In the genomic region with DNA sequence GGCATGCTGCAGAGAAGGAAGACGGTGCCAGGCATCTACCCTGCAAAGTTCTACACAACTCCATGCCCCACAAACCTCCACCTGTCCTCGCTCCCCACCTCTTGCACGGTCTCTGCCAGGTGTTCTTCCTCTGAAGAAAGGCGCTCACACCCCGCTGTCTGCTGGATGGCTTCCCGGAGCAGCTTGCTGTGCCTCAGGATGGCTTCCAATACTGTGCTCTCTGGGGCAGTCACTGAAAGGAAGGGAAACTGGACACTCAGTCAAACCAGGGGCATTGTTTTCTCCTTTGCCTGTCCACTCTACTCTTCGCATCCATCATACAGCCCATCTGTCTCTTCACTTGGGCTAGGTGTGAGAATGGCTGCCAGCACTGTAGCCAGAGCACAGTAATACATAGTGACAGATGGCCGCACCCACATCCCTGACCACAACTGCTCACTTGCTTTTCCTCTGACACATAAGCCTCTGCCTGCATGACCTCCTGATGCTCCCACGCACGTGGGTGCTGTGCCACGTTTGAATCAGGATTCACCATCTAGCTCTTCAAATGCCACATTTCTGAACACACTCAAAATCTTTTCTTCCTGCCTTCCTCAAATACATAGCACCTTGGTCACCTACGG, we compare ENCODE assay signal across 20 mouse cellular contexts. TPM values are rescaled to one million over a fixed set of nuclear protein-coding genes. Genes with fewer than 3 reads are reported as not detected.
DNase-seq lines count a peak whose midpoint lies in the region; ATAC-seq and TF ChIP-seq lines count a peak whose summit lies in the region.
"Had no signal": no experiment of that assay in that cellular context is flagged by ENCODE, and none has a peak within 500 bp of the region (broad histone marks: within the 10 kb centered on the region; RNA-seq: fewer than 3 reads in every experiment).

No protein-coding gene starts in this region.

- DNase-seq in midbrain, embryonic 11.5 days (ENCODE audit: low spot score, missing footprints): peak; percentile 62
- no peak for DNase-seq in midbrain, postnatal 0 days (ENCODE audit: low spot score)
- DNase-seq in Muller cell, postnatal 12 days (ENCODE audit: inconsistent ontology term): peak; percentile 33
- peak; percentile 84 for DNase-seq in cerebellum, adult 18-20 months
- DNase-seq in cerebellum, postnatal 25 days: peak; percentile 90
- DNase-seq in heart, adult 8-10 months (ENCODE audit: low spot score): no peak
- DNase-seq: adrenal gland, postnatal 10 days; forebrain, postnatal 0 days; heart, postnatal 4 days; kidney, adult 2 months; kidney, postnatal 14 days; lung, adult 2 months had no signal

- no peak for ATAC-seq in midbrain, embryonic 11.5 days (ENCODE audit: low FRiP score)
- no peak for ATAC-seq in midbrain, postnatal 0 days (ENCODE audit: low FRiP score)
- no peak for ATAC-seq in megakaryocyte, adult 5-6 weeks (ENCODE audit: poor library complexity, severe bottlenecking)
- ATAC-seq: forebrain, postnatal 0 days; liver, embryonic 12.5 days; Patski had no signal

- H3K9ac ChIP-seq in midbrain, embryonic 11.5 days (ENCODE audit: low read length): no peak overlapping the region
- H3K9ac ChIP-seq in midbrain, postnatal 0 days (replicated peaks; ENCODE audit: low read length, poor library complexity, severe bottlenecking): no peak overlapping the region
- H3K9ac ChIP-seq: forebrain, postnatal 0 days; heart, embryonic 13.5 days; limb, embryonic 12.5 days; liver, embryonic 12.5 days had no signal

- H3K4me1 ChIP-seq in midbrain, embryonic 11.5 days (ENCODE audit: control insufficient read depth, insufficient read depth, low read length): no peaks in the 10 kb centered on the region
- no peaks in the 10 kb centered on the region for H3K4me1 ChIP-seq in midbrain, postnatal 0 days (ENCODE audit: insufficient read depth, low read length)
- H3K4me1 ChIP-seq: limb, embryonic 12.5 days; liver, embryonic 12.5 days had no signal

- H3K27ac ChIP-seq in midbrain, embryonic 11.5 days (ENCODE audit: low read depth, low read length): no peak overlapping the region
- no peak overlapping the region for H3K27ac ChIP-seq in midbrain, postnatal 0 days (ENCODE audit: low read depth, low read length)
- H3K27ac ChIP-seq: forebrain, embryonic 10.5 days; heart, embryonic 13.5 days; limb, embryonic 12.5 days; liver, embryonic 12.5 days; stomach, postnatal 0 days had no signal

- H3K27me3 ChIP-seq in midbrain, embryonic 11.5 days (ENCODE audit: control insufficient read depth, insufficient read depth, low read length): no peaks in the 10 kb centered on the region
- no peaks in the 10 kb centered on the region for H3K27me3 ChIP-seq in midbrain, postnatal 0 days (ENCODE audit: insufficient read depth, low read length)
- H3K27me3 ChIP-seq: heart, embryonic 13.5 days; limb, embryonic 12.5 days; liver, embryonic 12.5 days; Patski had no signal

- no peak overlapping the region for H3K4me2 ChIP-seq in midbrain, embryonic 11.5 days
- H3K4me2 ChIP-seq in midbrain, postnatal 0 days (ENCODE audit: low read depth, low read length, poor library complexity, severe bottlenecking): no peak overlapping the region
- H3K4me2 ChIP-seq: heart, embryonic 13.5 days; limb, embryonic 12.5 days; liver, embryonic 12.5 days had no signal

- WGBS in midbrain, embryonic 11.5 days: 94% methylated on average over 12 of the region's 12 CpGs
- WGBS in midbrain, postnatal 0 days: 90% methylated on average over 12 of the region's 12 CpGs

- no peak overlapping the region for H3K4me3 ChIP-seq in midbrain, embryonic 11.5 days (ENCODE audit: low read depth, low read length)
- H3K4me3 ChIP-seq in midbrain, postnatal 0 days (ENCODE audit: low read depth, low read length): no peak overlapping the region
- H3K4me3 ChIP-seq: forebrain, embryonic 10.5 days; heart, embryonic 13.5 days; limb, embryonic 12.5 days; liver, embryonic 12.5 days had no signal

- peaks cover 3% of the 10 kb centered on the region; the same call in 1 of the 2 replicates for H3K36me3 ChIP-seq in midbrain, embryonic 11.5 days (ENCODE audit: control insufficient read depth, insufficient read depth, low read length)
- peaks cover 9% of the 10 kb centered on the region; the same call in 1 of the 2 replicates for H3K36me3 ChIP-seq in midbrain, postnatal 0 days (ENCODE audit: insufficient read depth, low read length)

- H3K9me3 ChIP-seq in midbrain, embryonic 11.5 days (ENCODE audit: control insufficient read depth, low read length): no peaks in the 10 kb centered on the region
- no peaks in the 10 kb centered on the region for H3K9me3 ChIP-seq in midbrain, postnatal 0 days (ENCODE audit: low read length)
- H3K9me3 ChIP-seq: forebrain, embryonic 10.5 days; heart, embryonic 13.5 days; limb, embryonic 12.5 days; liver, embryonic 12.5 days had no signal

- TF ChIP-seq CTCF in midbrain, postnatal 0 days (IDR thresholded peaks at IDR 0.05): no peak

RNA-seq across cellular contexts. Expression of gene Epha8, which starts 41.2 kb away (rescaled TPM):
- 4.1 and 5.0 TPM in 2 replicates for polyA plus RNA-seq in midbrain, embryonic 11.5 days (2014; fragmentation: Nextera tagmentation; extraction: Ambion mirVana)
- 49.9 and 51.1 TPM in 2 replicates for total RNA-seq in midbrain, postnatal 0 days (2014; rRNA removed)
- 17.3 and 18.3 TPM in 2 replicates for polyA plus RNA-seq in midbrain, postnatal 0 days (2015; fragmentation: Nextera tagmentation; extraction: Ambion mirVana)
- total RNA-seq in heart, adult 8-10 months (2022): under 1 TPM in 1 of 4 experiments, not detected in 3; 0.13 TPM
- total RNA-seq in megakaryocyte, adult 5-6 weeks (2015): 0.09 TPM in 1 of 2 replicates, not detected in the other
- 0.16 TPM in 1 of 2 replicates, not detected in the other for total RNA-seq in megakaryocyte, adult 5-6 weeks (2017)
- total RNA-seq: gastrocnemius, adult 18-20 months; heart, postnatal 4 days had no signal
- polyA plus RNA-seq: Patski had no signal

RNA-seq across cellular contexts. Expression of gene Zbtb40, which starts 50.8 kb away (rescaled TPM):
- polyA plus RNA-seq in midbrain, embryonic 11.5 days (2014; fragmentation: Nextera tagmentation; extraction: Ambion mirVana): 3.4 and 4.2 TPM in 2 replicates
- 7.5 and 8.4 TPM in 2 replicates for total RNA-seq in midbrain, postnatal 0 days (2014; rRNA removed)
- polyA plus RNA-seq in midbrain, postnatal 0 days (2015; fragmentation: Nextera tagmentation; extraction: Ambion mirVana): 0.99 and 1.2 TPM in 2 replicates
- 1 to 10 TPM; 5.6 to 9.3 (median 7.1) TPM for total RNA-seq in heart, adult 8-10 months (2022)
- total RNA-seq in megakaryocyte, adult 5-6 weeks (2015): 3.1 and 3.5 TPM in 2 replicates
- total RNA-seq in megakaryocyte, adult 5-6 weeks (2017): 5.7 and 6.6 TPM in 2 replicates

Comparison
In these comparisons a context has a peak if more than half of its experiments do, and no peak if none do; other contexts are left out.
1. DNase-seq: peak in midbrain, embryonic 11.5 days (single experiment), Muller cell, postnatal 12 days (single experiment), cerebellum, adult 18-20 months (2 of 2) and cerebellum, postnatal 25 days (2 of 2); none in midbrain, postnatal 0 days (single experiment) and heart, adult 8-10 months (single experiment).
2. RNA of gene Epha8, which starts 41.2 kb away (total RNA-seq): 49.9 to 51.1 TPM in midbrain, postnatal 0 days; 0.13 TPM in heart, adult 8-10 months and 0.09 to 0.16 TPM in megakaryocyte, adult 5-6 weeks; every median in the first group is over 10 times any median in the second.